Mouse (Mus musculus): ENCODE measurements around the gene Pabpn1l. TPM values are rescaled to one million over a fixed set of nuclear protein-coding genes. Genes with fewer than 3 reads are reported as not detected.
"Not testable (repeated sequence)": the region's sequence is repeated elsewhere in the genome, so short reads cannot be mapped to it uniquely, and the experiment has no call there.

Gene Pabpn1l
- polyA plus RNA-seq, 1 experiment from 2014 or later, result not detected

- Histone ChIP-seq H3K4me3 (ENCODE audit: low read depth, low read length) (no peak overlapping the region), H3K9me3 (ENCODE audit: control insufficient read depth, low read length) (no peaks in the 10 kb centered on the region), H3K36me3 (ENCODE audit: control insufficient read depth, insufficient read depth, low read length) (no peaks in the 10 kb centered on the region), H3K4me1 (ENCODE audit: control insufficient read depth, insufficient read depth, low read length) (peaks cover 25% of the 10 kb centered on the region), H3K4me2 (ENCODE audit: low read depth, severe bottlenecking) (no peak overlapping the region), H3K27ac (replicated peaks; ENCODE audit: low read depth, low read length) (no peak overlapping the region), H3K27me3 (ENCODE audit: control insufficient read depth, insufficient read depth, low read length) (no peaks in the 10 kb centered on the region), H3K9ac (ENCODE audit: low read length) (no peak overlapping the region)
- ATAC-seq (ENCODE audit: insufficient number of reproducible peaks, low FRiP score, low TSS enrichment, low read depth) (no peak), DNase-seq (ENCODE audit: low spot score) (peak; percentile 33)
- WGBS, result 43% methylated on average over 14 of the region's 14 CpGs
Measured at GRCm38 (mm10) chr8:122635878-122636802, 13.6 kb upstream of the Pabpn1l start.

- H3K4me2 ChIP-seq (ENCODE audit: low read depth, severe bottlenecking), result no peak overlapping the region
- H3K27ac ChIP-seq (replicated peaks; ENCODE audit: low read depth, low read length), result no peak overlapping the region
- H3K9me3 ChIP-seq (ENCODE audit: control insufficient read depth, low read length), result no peaks in the 10 kb centered on the region
- H3K27me3 ChIP-seq (ENCODE audit: control insufficient read depth, insufficient read depth, low read length), result no peaks in the 10 kb centered on the region
- WGBS, result 95% methylated on average over 14 of the region's 14 CpGs
- ATAC-seq (ENCODE audit: insufficient number of reproducible peaks, low FRiP score, low TSS enrichment, low read depth) (no peak), DNase-seq (ENCODE audit: low spot score) (no peak)
- H3K9ac ChIP-seq (ENCODE audit: low read length), result no peak overlapping the region
- H3K36me3 ChIP-seq (ENCODE audit: control insufficient read depth, insufficient read depth, low read length), result no peaks in the 10 kb centered on the region
- no peak overlapping the region for H3K4me3 ChIP-seq (ENCODE audit: low read depth, low read length)
- peaks cover under 1% of the 10 kb centered on the region; the same call in 1 of the 2 replicates for H3K4me1 ChIP-seq (ENCODE audit: control insufficient read depth, insufficient read depth, low read length)
Measured at GRCm38 (mm10) chr8:122633205-122633604, 10.7 kb upstream of the Pabpn1l start.

- not testable (repeated sequence) for H3K9me3 ChIP-seq (ENCODE audit: control insufficient read depth, low read length); H3K27ac ChIP-seq (replicated peaks; ENCODE audit: low read depth, low read length); H3K27me3 ChIP-seq (ENCODE audit: control insufficient read depth, insufficient read depth, low read length); H3K4me2 ChIP-seq (ENCODE audit: low read depth, severe bottlenecking); H3K4me1 ChIP-seq (ENCODE audit: control insufficient read depth, insufficient read depth, low read length); H3K4me3 ChIP-seq (ENCODE audit: low read depth, low read length); ATAC-seq (ENCODE audit: insufficient number of reproducible peaks, low FRiP score, low TSS enrichment, low read depth); H3K9ac ChIP-seq (ENCODE audit: low read length); H3K36me3 ChIP-seq (ENCODE audit: control insufficient read depth, insufficient read depth, low read length); DNase-seq (ENCODE audit: low spot score)
- 81% methylated on average over 3 of the region's 3 CpGs for WGBS
Measured at GRCm38 (mm10) chr8:122632134-122632533, 9.6 kb upstream of the Pabpn1l start.

GRCm38 (mm10) chr8:122630696-122631095, 8.2 kb upstream of the Pabpn1l start:
- H3K9ac ChIP-seq (ENCODE audit: low read length), result 0 out of 2 replicates have a peak overlapping the region, but pooled peaks have one; percentile 17
- H3K27me3 ChIP-seq (ENCODE audit: control insufficient read depth, insufficient read depth, low read length), result no peaks in the 10 kb centered on the region
- no peaks in the 10 kb centered on the region for H3K36me3 ChIP-seq (ENCODE audit: control insufficient read depth, insufficient read depth, low read length)
- no peak overlapping the region for H3K4me3 ChIP-seq (ENCODE audit: low read depth, low read length)
- WGBS, result 60% methylated on average over 22 of the region's 22 CpGs
- ATAC-seq (ENCODE audit: insufficient number of reproducible peaks, low FRiP score, low TSS enrichment, low read depth), result no peak
- DNase-seq (ENCODE audit: low spot score), result no peak
- H3K27ac ChIP-seq (replicated peaks; ENCODE audit: low read depth, low read length), result no peak overlapping the region
- no peaks in the 10 kb centered on the region; the same call in 1 of the 2 replicates for H3K4me1 ChIP-seq (ENCODE audit: control insufficient read depth, insufficient read depth, low read length)
- no peak overlapping the region for H3K4me2 ChIP-seq (ENCODE audit: low read depth, severe bottlenecking)
- no peaks in the 10 kb centered on the region for H3K9me3 ChIP-seq (ENCODE audit: control insufficient read depth, low read length)

GRCm38 (mm10) chr8:122629388-122629787, 6.8 kb upstream of the Pabpn1l start:
- Histone ChIP-seq H3K27me3 (ENCODE audit: control insufficient read depth, insufficient read depth, low read length) (no peaks in the 10 kb centered on the region), H3K4me3 (ENCODE audit: low read depth, low read length) (no peak overlapping the region), H3K9ac (ENCODE audit: low read length) (no peak overlapping the region), H3K9me3 (ENCODE audit: control insufficient read depth, low read length) (no peaks in the 10 kb centered on the region), H3K27ac (replicated peaks; ENCODE audit: low read depth, low read length) (no peak overlapping the region), H3K4me2 (ENCODE audit: low read depth, severe bottlenecking) (no peak overlapping the region), H3K36me3 (ENCODE audit: control insufficient read depth, insufficient read depth, low read length) (no peaks in the 10 kb centered on the region), H3K4me1 (ENCODE audit: control insufficient read depth, insufficient read depth, low read length) (no peaks in the 10 kb centered on the region)
- no peak for DNase-seq (ENCODE audit: low spot score)
- WGBS, result 43% methylated on average over 10 of the region's 10 CpGs
- ATAC-seq (ENCODE audit: insufficient number of reproducible peaks, low FRiP score, low TSS enrichment, low read depth), result no peak

- no peaks in the 10 kb centered on the region for H3K9me3 ChIP-seq (ENCODE audit: control insufficient read depth, low read length)
- no peak for DNase-seq (ENCODE audit: low spot score)
- no peak overlapping the region for H3K9ac ChIP-seq (ENCODE audit: low read length)
- no peaks in the 10 kb centered on the region for H3K27me3 ChIP-seq (ENCODE audit: control insufficient read depth, insufficient read depth, low read length)
- H3K4me3 ChIP-seq (ENCODE audit: low read depth, low read length), result no peak overlapping the region
- no peak overlapping the region for H3K27ac ChIP-seq (replicated peaks; ENCODE audit: low read depth, low read length)
- WGBS, result 83% methylated on average over 2 of the region's 2 CpGs
- no peak for ATAC-seq (ENCODE audit: insufficient number of reproducible peaks, low FRiP score, low TSS enrichment, low read depth)
- H3K4me1 ChIP-seq (ENCODE audit: control insufficient read depth, insufficient read depth, low read length), result no peaks in the 10 kb centered on the region
- no peaks in the 10 kb centered on the region for H3K36me3 ChIP-seq (ENCODE audit: control insufficient read depth, insufficient read depth, low read length)
- no peak overlapping the region for H3K4me2 ChIP-seq (ENCODE audit: low read depth, severe bottlenecking)
Measured at GRCm38 (mm10) chr8:122626896-122627295, 4.4 kb upstream of the Pabpn1l start.

- Histone ChIP-seq H3K4me2 (ENCODE audit: low read depth, severe bottlenecking) (no peak overlapping the region), H3K27me3 (ENCODE audit: control insufficient read depth, insufficient read depth, low read length) (no peaks in the 10 kb centered on the region), H3K27ac (replicated peaks; ENCODE audit: low read depth, low read length) (no peak overlapping the region), H3K9ac (ENCODE audit: low read length) (no peak overlapping the region), H3K4me3 (ENCODE audit: low read depth, low read length) (no peak overlapping the region), H3K4me1 (ENCODE audit: control insufficient read depth, insufficient read depth, low read length) (peaks cover 3% of the 10 kb centered on the region; the same call in 1 of the 2 replicates), H3K36me3 (ENCODE audit: control insufficient read depth, insufficient read depth, low read length) (no peaks in the 10 kb centered on the region), H3K9me3 (ENCODE audit: control insufficient read depth, low read length) (no peaks in the 10 kb centered on the region)
- 86% methylated on average over 9 of the region's 9 CpGs for WGBS
- ATAC-seq (ENCODE audit: insufficient number of reproducible peaks, low FRiP score, low TSS enrichment, low read depth) (no peak), DNase-seq (ENCODE audit: low spot score) (no peak)
Measured at GRCm38 (mm10) chr8:122625811-122626210, 3.3 kb upstream of the Pabpn1l start.

- Histone ChIP-seq H3K27ac (replicated peaks; ENCODE audit: low read depth, low read length) (no peak overlapping the region), H3K9me3 (ENCODE audit: control insufficient read depth, low read length) (no peaks in the 10 kb centered on the region), H3K4me1 (ENCODE audit: control insufficient read depth, insufficient read depth, low read length) (peaks cover 11% of the 10 kb centered on the region), H3K27me3 (ENCODE audit: control insufficient read depth, insufficient read depth, low read length) (no peaks in the 10 kb centered on the region), H3K4me3 (ENCODE audit: low read depth, low read length) (no peak overlapping the region), H3K36me3 (ENCODE audit: control insufficient read depth, insufficient read depth, low read length) (no peaks in the 10 kb centered on the region), H3K9ac (ENCODE audit: low read length) (no peak overlapping the region), H3K4me2 (ENCODE audit: low read depth, severe bottlenecking) (no peak overlapping the region)
- no peak for DNase-seq (ENCODE audit: low spot score)
- no peak for ATAC-seq (ENCODE audit: insufficient number of reproducible peaks, low FRiP score, low TSS enrichment, low read depth)
- WGBS, result 71% methylated on average over 5 of the region's 5 CpGs
Measured at GRCm38 (mm10) chr8:122624653-122625052, 2.1 kb upstream of the Pabpn1l start.

Data from limb, embryonic 11.5 days (tissue).